Mouse (Mus musculus) hindbrain, embryonic 13.5 days (tissue): ENCODE data around the gene Jph4. TPM values are rescaled to one million over a fixed set of nuclear protein-coding genes. Genes with fewer than 3 reads are reported as not detected.

Experiments
- ATAC-seq: fragments of 200-750 bp; cut with Nextera tagmentation; 2 replicates; pipeline ENCODE4 v1.8.0; 2017; ENCODE audit warnings: moderate TSS enrichment; ENCODE audit not compliant: low FRiP score
- H3K27ac ChIP-seq: fragments of 300-500 bp; sonication (generic); 2 replicates; pipeline ENCODE4 v1.5.1; 2015; ENCODE audit warnings: inconsistent platforms, mild to moderate bottlenecking, moderate library complexity
- H3K27me3 ChIP-seq: fragments of 300-500 bp; sonication (generic); 2 replicates; pipeline ENCODE4 v1.6.1; 2015; ENCODE audit warnings: mild to moderate bottlenecking, inconsistent platforms
- H3K36me3 ChIP-seq: fragments of 300-500 bp; sonication (generic); 2 replicates; pipeline ENCODE4 v1.6.1; 2015; ENCODE audit warnings: mild to moderate bottlenecking, inconsistent platforms
- H3K4me1 ChIP-seq: fragments of 300-500 bp; sonication (generic); replicated peaks from 2 replicates; pipeline ENCODE4 v1.6.1; 2015; ENCODE audit warnings: inconsistent platforms
- H3K4me2 ChIP-seq: fragments of 300-500 bp; sonication (generic); 2 replicates; pipeline ENCODE4 v1.6.1; 2015; ENCODE audit warnings: inconsistent platforms, mild to moderate bottlenecking, moderate library complexity
- H3K4me3 ChIP-seq: fragments of 300-500 bp; sonication (generic); 2 replicates; pipeline ENCODE4 v1.5.1; 2015; ENCODE audit warnings: mild to moderate bottlenecking, inconsistent platforms
- H3K9ac ChIP-seq: fragments of 300-500 bp; sonication (generic); 2 replicates; pipeline ENCODE4 v1.6.1; 2015; ENCODE audit warnings: mild to moderate bottlenecking, inconsistent platforms
- H3K9me3 ChIP-seq: fragments of 300-500 bp; sonication (generic); 2 replicates; pipeline ENCODE4 v1.6.1; 2016; ENCODE audit warnings: inconsistent platforms
- WGBS: fragments of 180-500 bp; shearing (Covaris S2); methylation state at CpG from one replicate; pipeline ENCODE4 v1.1.7; 2015; 5-methylcytosine and 5-hydroxymethylcytosine counted together
- polyA plus RNA-seq: library from polyadenylated mRNA; unstranded; fragments of >200 nt; fragmentation: Nextera tagmentation; extraction: Ambion mirVana; gene quantifications from 2 replicates; pipeline ENCODE4 v1.2.1, GENCODE M21; 2015

Gene Jph4
- polyA plus RNA-seq, 1 experiment from 2014 or later: 22.2 TPM

- no peak overlapping the region for H3K27ac ChIP-seq
- H3K27me3 ChIP-seq: no peaks in the 10 kb centered on the region
- peaks cover 12% of the 10 kb centered on the region for H3K4me1 ChIP-seq
- 83% methylated on average over 12 of the region's 12 CpGs for WGBS
- no peak overlapping the region for H3K9ac ChIP-seq
- no peak overlapping the region for H3K4me3 ChIP-seq
- no peak for ATAC-seq
- H3K9me3 ChIP-seq: no peaks in the 10 kb centered on the region
- H3K36me3 ChIP-seq: no peaks in the 10 kb centered on the region
- no peak overlapping the region for H3K4me2 ChIP-seq
Observed at GRCm38 (mm10) chr14:55146829-55147401, 30.2 kb upstream of the Jph4 start.

GRCm38 (mm10) chr14:55146324-55146723 is 29.6 kb upstream of the Jph4 start:
- WGBS: 83% methylated on average over 1 of the region's 1 CpGs

DNA sequence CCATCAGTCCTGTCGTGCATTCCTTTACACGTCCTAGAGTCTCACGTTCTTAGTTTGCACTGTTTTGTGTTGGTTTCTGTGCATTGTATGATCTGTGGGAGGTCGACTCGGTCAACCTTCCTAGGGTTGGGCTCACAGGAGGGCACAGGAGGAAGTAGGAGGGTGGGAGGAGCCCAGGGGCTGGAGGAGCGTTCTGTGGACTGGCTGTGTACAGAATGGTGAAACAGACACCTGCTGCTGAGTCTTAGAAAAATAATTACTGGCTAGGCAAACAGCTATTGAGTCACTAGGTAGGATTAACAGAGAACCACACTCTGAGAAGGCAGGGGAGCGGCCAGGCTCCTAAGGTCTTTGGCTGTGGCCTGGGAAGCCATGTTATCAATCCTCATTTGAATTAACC is 22.6 kb upstream of the Jph4 start:
- Histone ChIP-seq H3K27ac (no peak overlapping the region), H3K9me3 (no peaks in the 10 kb centered on the region), H3K36me3 (no peaks in the 10 kb centered on the region), H3K9ac (no peak overlapping the region), H3K4me2 (no peak overlapping the region), H3K4me3 (no peak overlapping the region), H3K4me1 (no peaks in the 10 kb centered on the region), H3K27me3 (0 out of 2 replicates have a peak, but pooled peaks cover 3% of the 10 kb centered on the region)
- whole genome bisulfite sequencing: 38% methylated on average over 7 of the region's 7 CpGs
- ATAC-seq: no peak

More at GRCm38 (mm10) chr14:55146324-55146723, 29.6 kb upstream of the Jph4 start:
- Histone ChIP-seq H3K9me3 (no peaks in the 10 kb centered on the region), H3K4me3 (no peak overlapping the region), H3K4me1 (peaks cover 12% of the 10 kb centered on the region), H3K4me2 (no peak overlapping the region), H3K9ac (no peak overlapping the region), H3K27me3 (no peaks in the 10 kb centered on the region), H3K36me3 (no peaks in the 10 kb centered on the region), H3K27ac (no peak overlapping the region)
- no peak for ATAC-seq

DNA sequence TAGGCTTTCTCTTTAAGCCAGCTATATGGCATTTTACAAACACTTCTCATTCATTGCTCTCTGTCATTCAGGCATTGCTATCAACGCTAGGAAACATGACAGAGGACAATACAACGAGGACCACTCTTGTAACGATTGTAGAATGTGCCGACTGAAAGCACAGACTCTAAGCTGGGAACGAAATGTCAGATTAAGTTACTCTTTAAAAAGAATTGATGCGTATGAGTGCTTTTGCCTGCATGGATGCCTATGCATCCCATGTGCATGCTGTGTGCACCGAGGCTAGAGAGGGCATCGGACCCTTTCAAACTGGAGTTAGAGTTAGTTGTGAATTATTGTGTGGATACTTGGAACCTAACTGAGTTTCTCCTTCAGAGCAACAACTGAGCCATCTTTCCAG is 18.9 kb upstream of the Jph4 start:
- ATAC-seq: no peak
- Histone ChIP-seq H3K27ac (no peak overlapping the region), H3K9ac (no peak overlapping the region), H3K9me3 (no peaks in the 10 kb centered on the region), H3K4me2 (no peak overlapping the region), H3K4me1 (no peaks in the 10 kb centered on the region), H3K4me3 (no peak overlapping the region), H3K36me3 (no peaks in the 10 kb centered on the region), H3K27me3 (0 out of 2 replicates have a peak, but pooled peaks cover 3% of the 10 kb centered on the region)
- 82% methylated on average over 8 of the region's 8 CpGs for WGBS

DNA sequence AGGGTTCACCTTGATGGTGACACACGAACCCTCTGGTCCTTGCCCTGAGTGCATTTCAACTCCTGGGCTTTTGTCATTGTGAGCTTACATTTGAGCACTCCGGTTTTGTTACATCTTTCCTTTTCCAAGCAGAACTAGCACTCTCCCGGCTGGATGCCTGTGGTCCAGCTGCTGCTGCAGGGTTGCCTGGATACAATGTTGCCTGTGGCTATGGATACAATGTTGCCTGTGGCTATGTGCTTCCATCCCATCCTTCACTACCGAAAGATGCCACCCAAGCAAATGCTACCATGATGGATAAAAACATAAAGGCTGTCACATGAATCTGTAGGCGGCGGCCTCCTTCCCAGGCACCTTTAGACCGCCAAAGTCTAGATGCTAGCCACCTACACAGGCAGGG is 9.8 kb upstream of the Jph4 start:
- Histone ChIP-seq H3K27me3 (no peaks in the 10 kb centered on the region), H3K27ac (no peak overlapping the region), H3K36me3 (no peaks in the 10 kb centered on the region), H3K4me1 (peaks cover 13% of the 10 kb centered on the region), H3K9me3 (no peaks in the 10 kb centered on the region), H3K9ac (no peak overlapping the region), H3K4me3 (no peak overlapping the region), H3K4me2 (no peak overlapping the region)
- ATAC-seq: no peak
- 66% methylated on average over 7 of the region's 7 CpGs for WGBS

- ATAC-seq: no peak
- no peaks in the 10 kb centered on the region for H3K9me3 ChIP-seq
- H3K36me3 ChIP-seq: no peaks in the 10 kb centered on the region
- H3K9ac ChIP-seq: no peak overlapping the region
- no peak overlapping the region for H3K4me2 ChIP-seq
- no peak overlapping the region for H3K4me3 ChIP-seq
- WGBS: 89% methylated on average over 5 of the region's 5 CpGs
- peaks cover 13% of the 10 kb centered on the region for H3K4me1 ChIP-seq
- H3K27ac ChIP-seq: no peak overlapping the region
- no peaks in the 10 kb centered on the region for H3K27me3 ChIP-seq
Observed at GRCm38 (mm10) chr14:55125711-55126110, 9.0 kb upstream of the Jph4 start.

DNA sequence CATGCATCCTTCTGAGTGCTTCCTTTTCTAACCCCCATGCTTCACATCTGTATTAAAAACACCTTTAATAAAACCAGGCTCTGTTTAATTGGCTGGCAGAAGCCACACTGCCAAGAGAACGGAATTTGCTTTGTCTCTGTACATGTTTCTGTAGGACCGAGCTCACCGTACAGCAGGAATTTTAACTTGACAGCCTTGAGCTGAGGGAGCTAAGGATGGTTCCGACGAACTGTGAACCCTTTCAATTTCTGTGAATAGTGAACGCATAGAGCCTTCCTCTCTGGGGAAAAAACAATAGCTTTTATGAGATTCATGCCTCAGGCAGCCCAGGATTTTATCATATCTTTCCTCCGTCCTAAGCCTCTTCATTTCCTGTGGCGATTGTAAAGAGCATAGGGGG is 5.6 kb upstream of the Jph4 start:
- ATAC-seq: peak; percentile 48
- H3K9me3 ChIP-seq: no peaks in the 10 kb centered on the region
- H3K36me3 ChIP-seq: no peaks in the 10 kb centered on the region
- H3K27ac ChIP-seq: peak overlapping the region; percentile 88
- peak overlapping the region; percentile 38 for H3K4me2 ChIP-seq
- WGBS: 25% methylated on average over 8 of the region's 8 CpGs
- H3K4me3 ChIP-seq: 0 out of 2 replicates have a peak overlapping the region, but pooled peaks have one; percentile 1
- peak overlapping the region; percentile 49; the same call in 1 of the 2 replicates for H3K9ac ChIP-seq
- peaks cover 4% of the 10 kb centered on the region; the same call in 1 of the 2 replicates for H3K27me3 ChIP-seq
- H3K4me1 ChIP-seq: peaks cover 18% of the 10 kb centered on the region

DNA sequence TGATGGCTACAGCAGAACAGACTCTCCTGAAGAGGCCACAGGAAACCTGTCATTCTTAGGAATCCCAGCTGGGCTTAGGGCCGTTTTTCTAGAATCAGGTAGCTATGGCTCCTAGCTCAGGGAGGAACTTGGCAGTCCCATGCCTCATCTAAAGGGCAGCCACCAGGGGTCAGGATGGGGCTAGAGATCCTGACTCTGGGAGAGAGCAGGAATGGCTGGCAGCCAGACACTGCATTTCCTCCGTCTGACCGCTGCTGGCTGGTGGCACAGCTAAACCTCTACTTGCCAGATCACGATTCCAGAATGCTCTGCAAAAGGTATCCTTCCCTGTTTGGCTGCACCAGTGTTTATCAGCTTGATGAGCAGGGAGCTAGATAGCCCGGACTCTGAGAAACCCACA is 5.2 kb upstream of the Jph4 start:
- WGBS: 8% methylated on average over 5 of the region's 5 CpGs
- Histone ChIP-seq H3K27ac (peak overlapping the region; percentile 88), H3K4me2 (peak overlapping the region; percentile 38), H3K4me1 (peaks cover 23% of the 10 kb centered on the region), H3K36me3 (no peaks in the 10 kb centered on the region), H3K9me3 (no peaks in the 10 kb centered on the region), H3K27me3 (peaks cover 5% of the 10 kb centered on the region; the same call in 1 of the 2 replicates), H3K9ac (0 out of 2 replicates have a peak overlapping the region, but pooled peaks have one; percentile 49), H3K4me3 (0 out of 2 replicates have a peak overlapping the region, but pooled peaks have one; percentile 1)
- peak; percentile 84 for ATAC-seq

- ATAC-seq: no peak
- no peak overlapping the region for H3K27ac ChIP-seq
- no peaks in the 10 kb centered on the region for H3K36me3 ChIP-seq
- no peak overlapping the region for H3K4me2 ChIP-seq
- peaks cover 39% of the 10 kb centered on the region for H3K4me1 ChIP-seq
- WGBS: 75% methylated on average over 4 of the region's 4 CpGs
- H3K4me3 ChIP-seq: no peak overlapping the region
- H3K27me3 ChIP-seq: peaks cover 8% of the 10 kb centered on the region
- no peak overlapping the region for H3K9ac ChIP-seq
- H3K9me3 ChIP-seq: no peaks in the 10 kb centered on the region
Observed at GRCm38 (mm10) chr14:55119421-55120134, 2.8 kb upstream of the Jph4 start.

GRCm38 (mm10) chr14:55118852-55119251 is 2.1 kb upstream of the Jph4 start:
- H3K9me3 ChIP-seq: no peaks in the 10 kb centered on the region
- no peak overlapping the region for H3K27ac ChIP-seq
- no peak overlapping the region for H3K4me3 ChIP-seq
- no peak for ATAC-seq
- peaks cover 46% of the 10 kb centered on the region for H3K4me1 ChIP-seq
- WGBS: 80% methylated on average over 4 of the region's 4 CpGs
- peaks cover under 1% of the 10 kb centered on the region for H3K36me3 ChIP-seq
- H3K9ac ChIP-seq: no peak overlapping the region
- peaks cover 15% of the 10 kb centered on the region for H3K27me3 ChIP-seq
- H3K4me2 ChIP-seq: no peak overlapping the region

GRCm38 (mm10) chr14:55115846-55116245 is 889 bp downstream of the Jph4 start:
- H3K9ac ChIP-seq: peak overlapping the region; percentile 91
- peaks cover 55% of the 10 kb centered on the region for H3K4me1 ChIP-seq
- peaks cover 41% of the 10 kb centered on the region for H3K27me3 ChIP-seq
- H3K4me3 ChIP-seq: peak overlapping the region; percentile 86
- peaks cover 14% of the 10 kb centered on the region for H3K36me3 ChIP-seq
- under 1% methylated on average over 8 of the region's 8 CpGs for WGBS
- peak overlapping the region; percentile 96 for H3K27ac ChIP-seq
- ATAC-seq: peak; percentile 27
- H3K9me3 ChIP-seq: no peaks in the 10 kb centered on the region
- peak overlapping the region; percentile 88 for H3K4me2 ChIP-seq

- H3K4me3 ChIP-seq: peak overlapping the region; percentile 86
- peak; percentile 41 for ATAC-seq
- H3K9me3 ChIP-seq: no peaks in the 10 kb centered on the region
- peaks cover 61% of the 10 kb centered on the region for H3K4me1 ChIP-seq
- peak overlapping the region; percentile 91 for H3K9ac ChIP-seq
- H3K27ac ChIP-seq: peak overlapping the region; percentile 96
- peak overlapping the region; percentile 88 for H3K4me2 ChIP-seq
- peaks cover 41% of the 10 kb centered on the region for H3K27me3 ChIP-seq
- peaks cover 14% of the 10 kb centered on the region for H3K36me3 ChIP-seq
- WGBS: under 1% methylated on average over 78 of the region's 78 CpGs
Observed at GRCm38 (mm10) chr14:55114759-55115701, 1.7 kb downstream of the Jph4 start.
